Mouse (Mus musculus): ENCODE measurements around the gene Tulp2.

Gene Tulp2

GRCm38 (mm10) chr7:45565446-45565845 is 83.8 kb downstream of the Tulp2 start:
- Histone ChIP-seq H3K27me3 (ENCODE audit: insufficient read depth, low read length) (no peaks in the 10 kb centered on the region), H3K36me3 (ENCODE audit: insufficient read depth, low read length) (peaks cover 51% of the 10 kb centered on the region), H3K4me1 (replicated peaks; ENCODE audit: low read depth, low read length) (peaks cover 78% of the 10 kb centered on the region), H3K9me3 (ENCODE audit: low read length) (no peaks in the 10 kb centered on the region), H3K4me3 (replicated peaks; ENCODE audit: low read length) (peak overlapping the region; percentile 70)
- no peak for TF ChIP-seq POU5F1 (IDR thresholded peaks at IDR 0.05; ENCODE audit: borderline replicate concordance, low read length)
- no peak for TF ChIP-seq CTCF (conservative IDR thresholded peaks at IDR 0.05; ENCODE audit: low read length)
- TF ChIP-seq NANOG (IDR thresholded peaks at IDR 0.05; ENCODE audit: borderline replicate concordance, low read length), result no peak

- Histone ChIP-seq H3K4me3 (replicated peaks; ENCODE audit: low read length) (peak overlapping the region; percentile 70), H3K36me3 (ENCODE audit: insufficient read depth, low read length) (peaks cover 34% of the 10 kb centered on the region), H3K27me3 (ENCODE audit: insufficient read depth, low read length) (no peaks in the 10 kb centered on the region), H3K9me3 (ENCODE audit: low read length) (no peaks in the 10 kb centered on the region), H3K4me1 (replicated peaks; ENCODE audit: low read depth, low read length) (peaks cover 78% of the 10 kb centered on the region)
- TF ChIP-seq NANOG (IDR thresholded peaks at IDR 0.05; ENCODE audit: borderline replicate concordance, low read length), result no peak
- no peak for TF ChIP-seq CTCF (conservative IDR thresholded peaks at IDR 0.05; ENCODE audit: low read length)
- TF ChIP-seq POU5F1 (IDR thresholded peaks at IDR 0.05; ENCODE audit: borderline replicate concordance, low read length), result no peak
Measured at GRCm38 (mm10) chr7:45567112-45567779, 85.6 kb downstream of the Tulp2 start.

DNA sequence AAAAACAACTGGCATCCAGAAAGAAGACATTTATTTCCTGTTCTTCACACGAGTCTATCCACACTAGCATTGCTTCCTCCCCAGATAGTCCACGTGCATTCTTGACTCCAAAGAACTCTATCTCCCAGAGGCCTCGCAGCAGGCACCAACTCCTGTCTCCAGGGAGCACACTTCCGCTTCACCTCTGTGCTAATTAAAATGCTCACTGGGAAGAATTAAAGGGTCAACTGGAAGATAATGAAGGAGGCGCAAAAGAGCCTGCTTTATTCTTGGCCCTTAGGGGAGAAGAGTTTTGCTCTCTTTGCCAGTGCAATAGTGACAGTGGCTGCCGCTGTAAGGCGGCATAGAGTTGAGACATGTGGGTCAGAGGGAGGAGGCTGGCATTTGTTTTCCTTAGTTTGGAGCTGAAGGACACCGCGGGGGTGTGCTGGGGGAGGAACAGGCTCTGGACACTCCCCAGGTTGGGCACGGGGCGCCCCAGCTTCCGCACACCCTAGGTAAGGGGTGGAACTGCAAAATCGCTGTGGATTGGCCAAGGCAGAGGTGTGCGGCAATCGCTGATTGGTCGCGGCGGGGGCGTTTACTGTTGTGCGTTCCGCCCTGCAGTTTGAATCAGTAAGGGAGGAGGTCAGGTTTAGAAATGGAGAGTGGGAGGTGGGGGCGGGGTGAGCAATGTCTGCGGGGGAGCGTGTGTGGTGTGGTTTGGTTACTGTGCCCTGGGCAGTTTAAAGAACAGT is 86.3 kb downstream of the Tulp2 start:
- H3K4me3 ChIP-seq (replicated peaks; ENCODE audit: low read length), result peak overlapping the region; percentile 70
- peaks cover 77% of the 10 kb centered on the region for H3K4me1 ChIP-seq (replicated peaks; ENCODE audit: low read depth, low read length)
- no peaks in the 10 kb centered on the region for H3K27me3 ChIP-seq (ENCODE audit: insufficient read depth, low read length)
- TF ChIP-seq CTCF (conservative IDR thresholded peaks at IDR 0.05; ENCODE audit: low read length) (no peak), POU5F1 (IDR thresholded peaks at IDR 0.05; ENCODE audit: borderline replicate concordance, low read length) (no peak), NANOG (IDR thresholded peaks at IDR 0.05; ENCODE audit: borderline replicate concordance, low read length) (no peak; the same call in 1 of the 2 replicates)
- H3K9me3 ChIP-seq (ENCODE audit: low read length), result no peaks in the 10 kb centered on the region
- peaks cover 32% of the 10 kb centered on the region for H3K36me3 ChIP-seq (ENCODE audit: insufficient read depth, low read length)

DNA sequence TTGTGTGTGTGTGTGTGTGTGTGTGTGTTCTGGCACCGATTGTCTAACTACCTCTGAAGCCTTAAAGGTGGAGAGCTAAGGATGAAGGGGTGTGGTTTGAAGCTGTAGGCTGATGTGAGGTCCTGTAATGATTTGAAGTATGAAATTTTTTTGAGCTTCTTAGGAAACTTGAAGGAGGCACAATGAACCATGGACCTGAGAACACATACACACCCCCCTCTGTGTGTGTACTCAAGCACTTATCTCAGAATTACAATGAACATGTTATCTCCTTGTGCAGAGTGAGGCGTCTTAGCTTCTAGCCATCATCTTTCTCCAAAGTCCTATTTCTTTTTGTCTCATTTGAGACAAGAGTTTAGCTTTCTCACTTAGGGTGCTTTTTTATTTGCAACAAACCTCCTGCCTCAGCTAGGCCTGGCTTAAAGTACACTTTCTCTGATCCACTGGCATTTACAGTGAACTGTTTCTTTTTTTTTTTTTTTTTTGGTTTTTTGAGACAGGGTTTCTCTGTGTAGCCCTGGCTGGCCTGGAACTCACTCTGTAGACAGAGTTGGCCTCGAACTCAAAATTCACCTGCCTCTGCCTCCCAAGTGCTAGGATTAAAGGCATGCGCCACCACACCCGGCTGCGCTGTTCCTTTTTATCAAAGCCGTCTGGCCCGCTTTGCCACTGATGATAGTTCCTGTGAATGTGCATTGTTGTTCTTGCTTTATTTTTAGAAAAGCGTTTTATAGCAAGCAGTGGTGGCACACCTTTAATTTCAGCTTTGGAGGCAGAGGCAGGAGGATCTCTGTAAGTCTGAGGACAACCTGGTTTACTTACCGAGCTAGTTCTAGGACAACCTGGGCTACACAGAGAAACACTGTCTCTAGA is 87.2 kb downstream of the Tulp2 start:
- H3K4me1 ChIP-seq (replicated peaks; ENCODE audit: low read depth, low read length), result peaks cover 82% of the 10 kb centered on the region
- H3K27me3 ChIP-seq (ENCODE audit: insufficient read depth, low read length), result no peaks in the 10 kb centered on the region
- 0 out of 2 replicates have a peak overlapping the region, but pooled peaks have one; percentile 10 for H3K4me3 ChIP-seq (replicated peaks; ENCODE audit: low read length)
- peaks cover 39% of the 10 kb centered on the region for H3K36me3 ChIP-seq (ENCODE audit: insufficient read depth, low read length)
- peak; percentile 32; the same call in 1 of the 2 replicates for TF ChIP-seq NANOG (IDR thresholded peaks at IDR 0.05; ENCODE audit: borderline replicate concordance, low read length)
- no peak for TF ChIP-seq CTCF (conservative IDR thresholded peaks at IDR 0.05; ENCODE audit: low read length)
- no peak for TF ChIP-seq POU5F1 (IDR thresholded peaks at IDR 0.05; ENCODE audit: borderline replicate concordance, low read length)
- H3K9me3 ChIP-seq (ENCODE audit: low read length), result no peaks in the 10 kb centered on the region

- Histone ChIP-seq H3K4me3 (replicated peaks; ENCODE audit: low read length) (peak within 1 kb of the TSS; percentile 87), H3K9me3 (ENCODE audit: low read length) (no peaks in the 10 kb centered on the region), H3K4me1 (replicated peaks; ENCODE audit: low read depth, low read length) (peaks cover 86% of the 10 kb centered on the region), H3K27me3 (ENCODE audit: insufficient read depth, low read length) (no peaks in the 10 kb centered on the region), H3K36me3 (ENCODE audit: insufficient read depth, low read length) (peaks cover 43% of the 10 kb centered on the region)
- TF ChIP-seq CTCF (conservative IDR thresholded peaks at IDR 0.05; ENCODE audit: low read length) (no peak), NANOG (IDR thresholded peaks at IDR 0.05; ENCODE audit: borderline replicate concordance, low read length) (no peak), POU5F1 (IDR thresholded peaks at IDR 0.05; ENCODE audit: borderline replicate concordance, low read length) (no peak)
Measured at GRCm38 (mm10) chr7:45570103-45570741, 88.5 kb downstream of the Tulp2 start, which contains the start of gene Bcat2. Gene Bcat2 (plus strand): TSS chr7:45570153.

GRCm38 (mm10) chr7:45571966-45572365 is 90.3 kb downstream of the Tulp2 start:
- Histone ChIP-seq H3K27me3 (ENCODE audit: insufficient read depth, low read length) (no peaks in the 10 kb centered on the region), H3K4me3 (replicated peaks; ENCODE audit: low read length) (peak overlapping the region; percentile 87), H3K4me1 (replicated peaks; ENCODE audit: low read depth, low read length) (peaks cover 83% of the 10 kb centered on the region), H3K9me3 (ENCODE audit: low read length) (no peaks in the 10 kb centered on the region), H3K36me3 (ENCODE audit: insufficient read depth, low read length) (peaks cover 43% of the 10 kb centered on the region)
- TF ChIP-seq POU5F1 (IDR thresholded peaks at IDR 0.05; ENCODE audit: borderline replicate concordance, low read length) (no peak), CTCF (conservative IDR thresholded peaks at IDR 0.05; ENCODE audit: low read length) (no peak), NANOG (IDR thresholded peaks at IDR 0.05; ENCODE audit: borderline replicate concordance, low read length) (no peak)

Data from E14TG2a.4 (cell line).